Mouse (Mus musculus): ENCODE data around the gene Gemin4.

Gene Gemin4

DNA sequence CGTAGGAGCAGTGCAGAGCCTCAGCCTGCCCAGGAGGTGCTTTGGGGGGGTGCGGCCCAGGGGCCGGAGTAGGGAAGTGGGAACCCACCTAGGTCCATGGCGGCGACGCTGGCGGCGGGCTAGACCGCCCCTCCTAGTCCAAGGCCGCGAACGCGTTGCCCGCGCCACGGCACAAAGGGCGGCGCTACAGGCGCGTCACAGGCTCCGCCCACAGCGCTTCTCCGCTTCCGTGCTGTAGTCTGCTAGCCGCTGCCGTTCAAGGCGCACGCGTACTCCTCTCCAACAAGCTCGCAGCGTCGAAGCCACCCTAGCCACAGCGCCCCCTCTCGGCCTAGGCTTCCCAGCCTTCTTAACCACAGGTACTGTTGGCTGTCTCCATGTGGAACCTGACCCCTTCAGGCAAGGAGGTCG is at the start of gene Gemin4, which contains the start of gene Dbil5:
Gene Gemin4 (minus strand): TSS at position 275 of the 411 bp plus-strand sequence.
Gene Dbil5 (plus strand): TSS at position 219 of the 411 bp plus-strand sequence.
- peak; percentile 95 to 96 for DNase-seq (ENCODE audit: low spot score in 2 of 2)

DNA sequence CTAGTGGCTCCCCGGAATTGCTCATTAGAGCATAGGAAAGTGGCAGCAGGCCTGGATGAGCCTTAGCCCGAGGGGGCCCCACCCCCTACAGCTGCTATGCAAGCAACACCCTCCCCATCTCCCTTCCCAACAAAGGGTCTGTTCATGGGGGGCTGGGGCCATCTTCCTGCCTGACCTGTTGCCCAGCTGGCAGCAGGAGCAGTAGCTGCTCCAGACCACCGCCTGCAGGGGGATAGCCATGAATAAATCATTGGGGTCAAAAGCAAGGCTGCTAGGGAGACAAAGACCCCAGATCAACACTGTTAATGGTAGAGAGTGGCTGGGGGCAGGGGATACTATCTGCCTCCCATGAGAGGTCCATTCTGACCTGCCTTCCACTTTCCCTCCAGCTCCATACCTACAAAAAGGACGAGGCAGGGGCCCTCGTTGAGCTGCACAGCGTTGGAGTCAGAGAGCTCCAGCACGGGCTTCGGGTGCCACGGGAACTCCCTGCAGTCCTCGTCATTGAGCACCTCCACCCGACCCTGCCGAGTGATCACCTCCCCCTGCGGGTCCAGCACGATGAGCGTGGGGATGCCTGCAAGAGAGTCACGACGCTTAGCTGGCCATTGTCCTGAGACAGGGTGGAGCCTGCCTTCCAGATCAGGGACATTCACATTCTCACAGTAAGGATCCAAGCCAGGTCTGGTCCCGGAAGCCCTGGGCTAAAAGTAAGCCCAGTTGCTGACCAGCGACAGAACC is 45.3 kb upstream of the Gemin4 start:
- no peak for DNase-seq (ENCODE audit: low spot score in 2 of 2)

DNA sequence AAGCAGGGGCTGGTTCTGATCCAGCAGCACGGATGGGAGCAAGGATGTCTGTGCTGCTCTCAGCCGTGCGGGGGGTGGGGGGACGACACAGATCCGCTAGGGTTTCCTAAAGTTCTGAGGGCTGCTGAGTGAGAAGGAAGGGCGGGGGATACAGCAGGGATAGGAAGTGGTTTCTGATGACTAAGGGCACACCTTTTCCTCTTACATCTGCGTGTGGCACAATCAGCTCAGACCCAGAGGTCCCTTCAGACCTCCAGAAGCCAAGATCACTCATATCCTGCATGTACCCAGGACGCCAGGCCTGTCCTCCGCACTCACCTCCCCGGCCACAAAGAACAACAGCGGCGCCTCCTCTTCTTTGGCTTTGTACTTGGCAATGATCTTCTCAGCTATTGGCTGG is 43.8 kb upstream of the Gemin4 start:
- peak; percentile 27 to 50 for DNase-seq (ENCODE audit: low spot score in 2 of 2)

DNA sequence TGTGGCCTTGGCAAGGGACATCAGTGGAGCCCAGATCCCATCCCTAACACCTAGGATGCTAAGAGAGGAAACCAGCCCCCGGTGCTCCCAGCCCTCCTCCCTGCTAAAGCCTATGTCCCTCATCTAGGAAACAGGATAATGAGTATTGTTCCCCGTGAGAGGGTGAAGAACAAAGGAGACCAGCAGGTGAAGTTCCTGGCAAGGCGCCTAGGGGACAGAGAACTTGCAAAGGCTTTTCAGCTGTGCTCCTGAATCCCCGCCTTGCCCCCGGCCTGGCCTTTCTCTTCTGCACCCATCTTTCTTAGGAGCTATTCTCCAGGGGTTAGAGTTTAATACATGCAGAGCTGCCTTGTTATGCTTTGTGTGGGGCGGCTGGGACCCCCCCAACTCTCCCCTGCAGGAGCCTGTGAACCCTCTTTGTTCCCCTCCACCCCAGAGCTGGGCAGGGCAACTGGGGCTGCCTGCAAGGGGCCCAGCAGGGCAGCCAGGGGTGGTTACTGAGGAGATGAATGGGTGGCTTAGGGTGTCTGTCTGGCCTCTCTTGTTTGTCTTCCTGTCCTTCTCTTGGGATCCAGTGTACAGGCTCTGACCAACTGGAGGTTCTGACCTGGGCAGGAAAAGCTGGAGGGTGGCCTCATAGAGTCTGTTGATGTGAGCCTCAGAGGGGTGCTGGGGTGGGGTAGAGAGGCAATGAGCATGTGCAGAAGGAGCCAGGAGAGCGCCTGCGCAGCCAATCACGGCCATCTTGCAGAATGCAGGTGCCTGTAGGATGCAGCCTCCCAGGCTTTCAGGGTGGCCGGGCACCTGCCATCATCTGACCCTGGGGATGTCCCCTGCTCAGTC is 43.0 kb upstream of the Gemin4 start:
- DNase-seq (ENCODE audit: low spot score in 2 of 2), result no peak

DNA sequence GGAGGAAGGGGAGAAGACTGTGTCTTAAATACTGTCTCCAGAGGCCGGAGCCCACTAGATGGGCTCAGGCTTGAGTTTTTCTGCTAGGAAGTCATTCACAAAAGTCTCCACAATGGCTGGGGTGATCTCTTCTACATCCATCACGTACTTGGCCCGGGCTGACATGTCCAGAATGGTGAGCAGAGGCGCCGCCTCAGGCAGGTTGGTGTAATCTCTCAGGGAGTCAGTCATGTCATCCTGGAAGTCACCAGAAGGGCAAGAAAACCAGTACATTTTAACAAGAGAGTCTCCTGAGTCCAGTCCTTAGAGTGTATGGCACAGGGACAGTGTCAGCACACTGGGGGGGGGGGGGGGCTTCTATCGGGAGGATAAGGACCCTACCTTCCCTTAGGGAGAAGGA is 41.0 kb upstream of the Gemin4 start:
- DNase-seq (ENCODE audit: low spot score in 2 of 2), result no peak

DNA sequence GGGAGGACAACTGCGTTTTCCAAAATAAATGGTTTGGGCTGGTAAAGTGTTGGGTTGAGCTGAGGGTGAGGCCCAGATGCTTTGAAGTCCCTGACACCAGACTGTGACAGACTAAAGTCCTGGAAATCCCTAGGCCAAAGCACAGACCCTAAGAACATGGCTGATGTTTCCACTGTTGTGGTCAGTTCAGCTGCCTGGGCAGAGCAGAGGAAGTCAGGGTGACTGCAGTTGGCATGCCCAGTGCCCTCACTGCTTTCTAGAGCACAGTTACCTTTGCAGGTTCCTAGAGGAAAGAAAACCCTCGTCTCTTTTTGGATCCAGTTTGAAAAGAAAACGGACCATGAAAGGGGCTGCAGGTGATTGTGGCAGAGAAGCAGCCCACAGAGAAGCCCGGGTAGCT is 39.9 kb upstream of the Gemin4 start:
- no peak for DNase-seq (ENCODE audit: low spot score in 2 of 2)

DNA sequence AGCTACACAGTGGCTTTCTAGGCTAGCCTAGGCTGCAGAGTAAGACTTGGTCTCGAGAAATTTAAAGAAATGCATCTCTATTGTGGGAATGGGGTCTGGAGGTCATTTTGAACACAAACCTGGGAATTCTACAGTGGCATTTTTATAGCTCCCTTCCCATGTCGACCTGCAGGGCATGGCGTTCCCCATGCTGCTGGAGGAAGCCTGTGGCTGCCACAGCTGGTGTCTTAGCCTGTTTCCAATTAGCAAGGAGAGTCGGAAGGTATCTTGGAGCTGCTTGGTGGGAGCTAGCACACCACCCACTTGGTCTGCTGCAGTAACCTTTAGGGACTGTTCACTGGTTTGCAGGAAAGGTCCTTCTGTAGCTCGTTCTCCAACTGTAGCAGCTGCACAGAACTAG is 38.7 kb upstream of the Gemin4 start:
- no peak for DNase-seq (ENCODE audit: low spot score in 2 of 2)

DNA sequence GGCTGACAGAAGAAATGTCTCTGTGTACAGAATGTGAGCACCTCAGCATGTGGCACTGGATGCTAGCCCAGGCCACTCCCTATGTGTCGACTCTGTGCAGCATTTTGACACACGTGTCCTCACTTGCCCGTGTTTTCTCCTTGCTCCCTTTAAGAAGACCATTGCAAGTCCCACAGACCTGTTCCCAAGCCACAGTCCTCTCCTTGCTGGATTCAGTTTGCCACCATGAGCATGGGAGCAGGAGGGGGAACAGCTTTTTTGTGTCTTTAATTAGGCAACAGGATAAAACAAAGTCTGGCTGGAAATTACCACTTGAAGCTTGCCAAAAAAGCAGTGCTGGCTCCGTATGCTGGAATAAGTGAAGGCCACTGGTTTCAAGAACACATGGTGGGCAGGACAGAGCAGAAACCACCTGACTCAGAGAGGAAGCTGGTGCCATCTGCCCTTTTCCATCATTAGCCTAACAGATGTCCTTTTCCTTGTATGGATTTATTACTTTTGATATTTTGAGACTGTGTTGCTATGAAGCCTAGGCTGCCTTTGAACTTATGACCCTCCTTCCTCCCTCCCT is 38.1 kb upstream of the Gemin4 start:
- peak; percentile 49 to 50 for DNase-seq (ENCODE audit: low spot score in 2 of 2)

DNA sequence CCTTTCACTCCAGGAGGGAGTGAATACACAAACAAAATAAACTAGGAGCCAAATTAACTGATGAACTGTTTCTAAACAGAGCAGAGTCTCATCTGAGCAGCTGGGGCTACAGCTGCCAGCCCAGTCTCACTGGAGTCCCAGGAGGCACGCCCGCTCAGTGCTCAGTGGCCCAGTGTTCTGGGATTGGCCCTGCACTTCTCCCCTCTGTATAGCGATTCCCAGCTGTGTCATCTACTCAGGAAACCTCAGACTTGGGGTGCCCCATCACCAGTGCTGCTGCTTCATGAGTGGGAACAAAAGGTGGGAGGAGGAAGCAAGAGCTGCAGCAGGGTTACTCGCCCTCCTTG is 36.4 kb upstream of the Gemin4 start:
- DNase-seq (ENCODE audit: low spot score in 2 of 2), result peak in 1 of 2 experiments; percentile 37

DNA sequence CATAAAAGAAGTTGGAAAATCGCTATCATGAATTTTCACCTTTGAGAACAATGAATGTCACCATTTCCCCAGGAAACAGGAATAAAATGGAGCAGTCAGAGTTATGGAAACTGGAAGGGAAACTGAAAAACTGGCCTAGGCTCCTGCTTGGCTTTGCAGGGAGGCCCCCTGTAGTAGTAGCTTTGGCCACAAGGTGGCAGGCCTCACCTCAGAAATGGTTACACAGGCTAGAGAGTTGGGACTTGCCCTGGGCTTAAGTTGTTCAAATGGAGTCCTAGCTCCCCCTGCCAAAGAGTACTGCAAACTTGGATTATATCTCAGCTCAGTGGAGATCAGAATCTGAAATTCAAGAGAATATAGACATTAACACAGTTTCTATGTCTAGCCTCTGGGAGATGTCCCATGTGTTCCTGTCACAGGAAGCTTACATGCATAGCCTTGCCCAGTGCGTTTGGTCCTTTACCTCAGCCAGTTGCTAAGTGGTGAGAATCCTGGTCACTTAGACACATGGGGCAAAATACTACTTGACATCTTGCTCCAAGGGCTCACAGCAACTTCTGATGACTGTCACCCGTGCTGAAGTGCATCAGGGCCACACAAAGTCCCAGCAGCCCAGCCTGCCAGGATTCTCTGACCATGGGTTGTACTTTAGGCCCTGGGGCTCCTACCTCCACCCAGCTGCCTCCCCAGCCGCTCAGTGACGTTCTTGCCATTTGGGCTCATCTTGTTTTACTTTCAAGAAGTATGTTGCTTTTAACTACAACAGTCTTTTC is 35.9 kb upstream of the Gemin4 start:
- peak; percentile 74 to 86 for DNase-seq (ENCODE audit: low spot score in 2 of 2)

DNA sequence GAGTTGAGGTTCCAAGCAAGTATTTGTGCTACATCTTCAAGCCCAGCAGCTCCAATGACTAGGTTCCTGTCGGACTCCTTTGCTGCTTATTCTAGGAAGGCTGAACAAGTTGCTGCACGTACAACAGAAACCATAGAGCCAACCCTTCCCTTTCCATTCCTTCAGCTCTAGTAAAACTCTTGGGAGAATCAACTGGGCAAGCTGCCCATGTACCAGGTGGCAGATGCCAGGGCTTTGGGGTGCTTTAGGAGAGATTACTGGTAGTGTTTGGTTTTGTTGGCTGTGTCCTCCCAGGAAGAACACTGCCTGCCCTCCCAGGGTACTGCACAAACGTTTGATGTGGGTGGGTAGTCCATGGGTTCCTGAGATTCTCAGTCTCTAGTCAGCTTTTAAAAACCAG is 34.6 kb upstream of the Gemin4 start:
- no peak for DNase-seq (ENCODE audit: low spot score in 2 of 2)

DNA sequence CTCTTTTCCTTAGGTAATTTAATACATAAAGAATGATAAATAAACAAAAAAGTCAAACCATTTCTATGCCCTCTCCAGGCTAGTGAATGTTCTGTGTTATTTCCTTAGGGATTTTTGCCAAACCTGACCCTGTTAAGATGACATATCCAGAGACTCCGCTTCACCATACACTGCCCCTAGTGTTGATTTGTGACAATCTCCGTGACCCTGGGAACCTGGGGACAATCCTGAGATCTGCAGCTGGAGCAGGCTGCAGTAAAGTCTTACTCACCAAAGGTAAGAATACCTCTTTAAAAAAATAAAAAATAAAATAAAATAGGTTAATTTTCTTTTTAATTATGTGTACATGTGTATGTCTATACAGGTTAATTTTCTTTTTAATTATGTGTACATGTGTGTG is 29.8 kb upstream of the Gemin4 start:
- no peak for DNase-seq (ENCODE audit: low spot score in 2 of 2)

DNA sequence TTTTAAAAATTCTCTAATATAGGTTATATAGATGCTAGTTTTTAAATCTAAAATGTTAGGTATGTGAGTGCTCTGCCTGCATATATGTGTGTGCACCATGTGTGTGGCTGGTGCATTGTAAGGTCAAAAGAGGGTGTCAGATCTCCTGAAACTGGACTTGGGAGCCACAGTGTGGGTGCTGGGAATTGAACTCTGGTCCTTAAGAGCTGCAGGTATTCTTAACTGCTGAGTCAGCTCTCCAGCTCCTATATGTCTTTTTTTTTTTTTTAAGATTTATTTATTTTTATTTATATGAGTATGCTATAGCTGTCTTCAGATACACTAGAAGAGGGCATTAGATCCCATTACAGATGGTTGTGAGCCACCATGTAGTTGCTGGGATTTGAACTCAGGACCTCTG is 29.0 kb upstream of the Gemin4 start:
- no peak for DNase-seq (ENCODE audit: low spot score in 2 of 2)

DNA sequence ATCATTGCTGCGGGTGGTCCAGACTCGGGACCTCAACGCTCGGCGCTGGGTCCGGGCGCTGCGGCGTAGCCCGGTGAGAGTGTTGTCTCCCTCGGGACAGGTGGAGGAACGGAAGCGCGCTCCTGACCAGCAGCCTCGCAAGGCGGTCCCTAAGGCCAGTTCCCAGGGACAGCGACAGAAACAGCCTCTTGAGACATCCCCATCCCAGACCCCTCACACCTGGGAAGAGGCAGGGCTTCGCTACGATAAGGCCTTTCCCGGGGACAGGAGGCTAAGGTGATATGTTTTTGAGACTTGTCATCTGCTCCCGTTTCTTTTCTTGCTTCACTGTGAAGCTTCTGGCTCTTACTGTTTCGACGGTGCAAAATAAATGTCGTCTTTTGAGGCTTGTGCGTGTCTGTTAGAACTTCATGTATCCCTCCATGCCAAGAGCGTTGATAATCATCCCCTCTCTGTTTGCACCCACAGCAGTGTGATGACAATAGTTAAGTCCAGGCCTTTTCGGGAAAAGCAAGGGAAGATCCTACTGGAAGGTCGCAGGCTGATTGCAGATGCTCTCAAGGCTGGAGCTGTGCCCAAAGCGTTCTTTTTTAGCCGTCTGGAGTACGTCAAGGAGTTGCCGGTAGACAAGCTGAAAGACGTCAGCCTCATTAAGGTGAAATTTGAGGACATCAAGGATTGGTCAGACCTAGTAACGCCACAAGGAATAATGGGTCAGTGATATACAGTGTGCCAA is 26.5 kb upstream of the Gemin4 start:
- DNase-seq (ENCODE audit: low spot score in 2 of 2), result no peak

DNA sequence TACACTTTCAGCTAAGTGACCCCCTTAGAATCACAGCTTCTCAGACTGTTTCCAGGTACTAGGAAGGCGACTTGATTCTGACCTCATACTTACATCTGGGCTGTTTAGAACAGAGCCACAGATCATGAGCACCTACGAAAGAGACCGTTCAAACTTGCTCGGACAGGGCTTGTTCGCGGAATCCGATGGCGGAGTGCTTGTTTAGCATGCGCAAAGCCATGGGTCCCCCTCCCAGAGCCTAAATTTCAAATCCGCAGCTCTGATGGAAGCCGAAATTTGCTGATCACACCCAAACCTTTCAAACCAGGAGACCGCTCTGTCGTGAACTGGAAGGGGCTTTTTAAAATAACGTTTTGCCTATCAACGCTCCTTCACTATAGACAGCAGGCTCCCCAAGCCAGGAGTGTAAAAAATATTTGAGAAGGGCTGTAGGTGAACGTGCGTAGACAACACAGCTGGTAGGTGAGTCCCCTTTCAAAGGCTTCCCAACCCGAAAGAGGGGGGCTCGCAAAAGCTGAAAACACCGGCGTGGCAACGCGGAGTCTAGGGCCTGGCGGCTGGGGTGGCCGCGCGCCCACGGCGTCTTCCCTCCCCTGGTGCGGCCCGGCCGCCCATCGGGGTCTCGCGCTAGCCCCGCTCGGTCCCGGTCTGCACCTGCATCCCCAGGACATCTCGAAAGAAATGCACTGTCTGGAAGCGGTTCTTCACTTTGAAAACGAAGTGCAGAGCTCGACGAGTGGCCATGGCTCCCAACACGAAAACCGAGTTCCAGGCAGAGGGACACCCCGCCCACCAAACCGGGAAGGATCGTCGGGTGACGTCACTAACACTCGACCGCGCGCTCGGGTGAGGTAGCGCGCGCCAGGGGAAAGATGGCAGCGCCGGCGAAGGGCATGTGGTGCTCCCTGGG is 25.7 kb upstream of the Gemin4 start, which contains the start of the genes Mrm3 and Glod4:
Gene Mrm3 (plus strand): TSS at position 815 of the 910 bp plus-strand sequence.
Gene Glod4 (minus strand): TSS at position 825 of the 910 bp plus-strand sequence.
- peak; percentile 83 to 89 for DNase-seq (ENCODE audit: low spot score in 2 of 2)

DNA sequence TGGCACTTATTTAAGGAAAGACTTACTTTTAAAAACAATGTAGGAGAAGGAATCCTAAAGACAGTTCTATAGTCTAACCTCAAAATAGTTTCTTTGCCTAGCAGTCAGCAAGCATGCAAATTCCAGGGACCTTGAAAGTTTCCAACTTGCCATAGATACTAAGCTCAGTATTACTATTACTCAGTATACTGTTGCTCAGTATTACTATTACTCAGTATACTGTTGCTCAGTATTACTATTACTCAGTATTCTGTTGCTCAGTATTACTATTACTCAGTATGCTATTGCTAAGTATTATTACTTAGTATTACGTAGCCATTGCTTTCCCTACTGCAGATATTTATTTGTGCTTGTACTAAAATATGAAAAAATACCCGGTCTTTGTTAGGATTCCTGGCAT is 22.3 kb upstream of the Gemin4 start:
- DNase-seq (ENCODE audit: low spot score in 2 of 2), result no peak

DNA sequence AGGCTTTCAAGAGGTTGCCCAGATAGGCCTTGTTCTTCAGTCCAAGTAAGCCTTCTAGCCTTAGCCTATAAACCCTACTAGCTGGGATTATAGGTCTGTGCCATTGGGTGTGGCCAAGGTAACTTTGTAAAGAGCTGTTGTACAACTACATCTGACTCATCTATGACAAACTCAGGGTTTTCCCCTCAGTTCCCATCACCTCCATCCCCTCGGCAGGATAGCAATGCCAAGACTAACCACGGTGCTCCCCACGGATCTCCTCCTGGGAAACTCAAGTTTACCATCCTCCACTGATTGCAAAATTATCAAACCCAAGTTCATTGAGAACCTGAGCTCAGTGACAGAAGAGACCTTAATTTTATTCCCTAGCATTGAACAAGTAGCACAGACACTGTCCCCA is 18.7 kb upstream of the Gemin4 start:
- DNase-seq (ENCODE audit: low spot score in 2 of 2), result no peak

DNA sequence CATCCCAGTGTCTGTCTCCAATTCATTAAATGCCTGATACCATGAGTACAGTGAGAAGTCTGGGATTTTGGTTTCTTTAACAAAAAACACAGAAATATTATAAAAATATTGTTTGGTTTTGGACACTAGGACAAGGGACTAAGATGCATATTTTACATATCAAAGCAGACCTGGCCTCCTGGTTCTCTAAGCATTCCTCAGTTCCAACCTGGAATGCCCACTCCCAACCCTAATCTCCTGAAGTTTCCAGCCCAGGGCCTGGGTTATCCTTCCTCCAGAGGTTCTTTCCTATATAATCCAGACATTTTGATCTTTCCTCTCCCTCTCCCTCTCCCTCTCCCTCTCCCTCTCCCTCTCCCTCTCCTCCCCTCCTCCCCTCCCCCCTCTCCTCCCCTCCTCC is 7.6 kb upstream of the Gemin4 start:
- no peak for DNase-seq (ENCODE audit: low spot score in 2 of 2)

DNA sequence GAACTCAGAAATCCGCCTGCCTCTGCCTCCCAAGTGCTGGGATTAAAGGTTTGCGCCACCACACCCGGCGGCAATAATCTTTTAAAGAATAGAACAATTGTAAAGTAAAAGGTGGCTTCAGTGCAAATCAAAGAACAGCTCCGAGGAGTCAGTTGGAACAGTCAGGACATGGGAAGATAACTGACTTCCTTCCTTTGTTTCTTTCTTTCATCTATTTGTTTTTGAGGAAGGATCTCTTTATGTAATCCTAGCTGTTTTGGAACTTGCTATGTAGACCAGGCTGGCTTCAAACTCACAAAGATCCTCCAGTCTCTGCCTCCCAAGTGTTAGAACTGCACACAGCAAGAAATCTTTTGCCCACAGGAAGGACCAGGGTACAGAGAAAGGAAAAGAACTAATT is 7.2 kb upstream of the Gemin4 start:
- no peak for DNase-seq (ENCODE audit: low spot score in 2 of 2)
